Mouse (Mus musculus) adrenal gland, adult (tissue): ENCODE measurements around the gene Syde2.

ENCODE experiments used
- DNase-seq, 2 experiments: peaks; one replicate each; pipeline ENCODE4 v3.0.0; 2022 to 2023; ENCODE audit warnings: low spot score in 1 of 2; ENCODE audit not compliant: inconsistent age in 2 of 2

Syde2 gene

GRCm38 (mm10) chr3:146009859-146010645 is 22.4 kb downstream of the Syde2 start:
- DNase-seq, result peak; percentile 43 to 70

GRCm38 (mm10) chr3:146010751-146011150 is 23.1 kb downstream of the Syde2 start:
- DNase-seq, result no peak

- DNase-seq, result no peak
Measured at GRCm38 (mm10) chr3:146011544-146012218, 24.0 kb downstream of the Syde2 start.

- DNase-seq, result no peak
Measured at GRCm38 (mm10) chr3:146013490-146013889, 25.8 kb downstream of the Syde2 start.

- DNase-seq, result no peak
Measured at GRCm38 (mm10) chr3:146014321-146014720, 26.7 kb downstream of the Syde2 start.

DNA sequence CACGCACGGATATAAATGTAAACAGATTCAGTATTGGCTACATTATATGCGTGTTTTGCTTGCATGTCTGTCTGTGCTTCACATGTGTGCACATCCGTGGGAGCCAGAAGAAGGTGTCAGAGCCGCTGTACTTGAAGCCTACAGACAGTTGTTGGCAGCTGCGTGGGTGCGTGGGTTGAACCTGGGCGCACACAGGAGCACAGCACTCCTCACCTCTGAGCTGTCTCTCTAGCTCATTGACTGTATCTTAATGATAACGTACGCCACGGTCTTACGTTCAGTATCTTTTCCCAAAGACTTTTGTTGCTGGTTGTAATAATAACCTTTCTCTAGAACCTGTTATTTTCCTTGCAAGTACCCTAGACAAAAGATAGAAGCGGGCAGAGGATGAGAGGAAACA is 29.3 kb downstream of the Syde2 start:
- no peak for DNase-seq

DNA sequence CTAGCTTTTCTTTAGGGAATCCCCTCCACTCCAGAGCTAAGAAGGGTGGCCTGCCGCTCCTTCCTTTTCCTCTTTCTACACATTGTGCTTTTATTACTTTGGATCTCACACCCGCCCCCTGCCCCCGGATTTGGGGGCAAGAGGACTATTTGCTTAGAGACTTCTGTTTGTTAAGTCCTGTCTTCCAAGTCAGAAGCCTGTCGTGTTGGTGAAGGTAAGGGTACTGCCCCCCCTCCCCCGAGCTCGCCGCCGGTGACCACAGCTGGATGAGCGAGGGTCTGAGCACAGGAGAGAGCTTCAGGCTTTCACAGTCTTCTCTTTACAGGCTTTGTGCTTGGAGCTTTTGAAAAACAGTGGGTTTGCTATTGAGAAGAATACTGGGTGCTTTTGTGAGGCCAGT is 29.9 kb downstream of the Syde2 start:
- no peak for DNase-seq

- DNase-seq, result no peak
Measured at GRCm38 (mm10) chr3:146022232-146022631, 34.6 kb downstream of the Syde2 start.

GRCm38 (mm10) chr3:146024746-146025145 is 37.1 kb downstream of the Syde2 start:
- no peak for DNase-seq

- no peak for DNase-seq
Measured at GRCm38 (mm10) chr3:146025499-146025898, 37.8 kb downstream of the Syde2 start.

- no peak for DNase-seq
Measured at GRCm38 (mm10) chr3:146027116-146027515, 39.4 kb downstream of the Syde2 start.

GRCm38 (mm10) chr3:146028406-146028805 is 40.7 kb downstream of the Syde2 start:
- DNase-seq, result no peak

DNA sequence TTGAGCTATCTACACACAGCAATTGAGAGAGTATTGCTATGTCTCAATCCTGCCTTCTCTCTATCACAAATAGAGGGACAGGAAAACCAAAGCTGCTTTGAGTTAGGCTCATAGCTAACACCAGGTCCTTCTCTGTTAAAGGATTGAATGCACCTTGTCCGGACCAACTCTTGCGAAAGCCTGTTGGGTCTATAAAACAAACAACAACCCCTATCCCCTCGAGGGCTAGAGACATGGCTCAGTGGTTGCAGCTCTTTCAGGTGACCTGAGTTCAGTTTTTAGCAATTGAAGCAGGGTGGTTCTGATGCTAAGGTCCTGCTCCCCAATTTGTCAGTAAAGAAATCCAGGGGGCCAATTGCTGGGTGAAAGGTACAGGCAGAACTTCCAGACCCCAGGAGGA is 41.6 kb downstream of the Syde2 start:
- DNase-seq, result no peak

GRCm38 (mm10) chr3:146030255-146030836 is 42.7 kb downstream of the Syde2 start:
- DNase-seq, result no peak

DNA sequence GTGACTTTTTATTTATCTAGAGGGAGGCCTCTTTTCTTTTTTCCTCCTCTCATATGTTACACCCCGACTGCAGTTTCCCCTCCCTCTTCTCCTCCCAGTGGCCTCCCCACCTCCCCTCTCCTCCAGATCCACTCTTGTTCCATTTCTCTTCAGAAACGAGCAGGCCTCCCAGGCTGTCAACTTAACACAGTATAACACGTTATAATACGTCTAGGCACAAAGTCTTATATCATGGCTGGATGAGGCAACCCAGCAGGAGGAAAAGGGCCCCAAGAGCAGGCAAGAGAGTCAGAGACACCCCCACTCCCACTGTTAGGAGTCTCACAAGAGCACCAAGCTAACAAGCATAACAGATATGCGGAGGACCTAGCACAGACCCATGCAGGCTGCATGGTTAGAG is 45.3 kb downstream of the Syde2 start:
- DNase-seq, result no peak

DNA sequence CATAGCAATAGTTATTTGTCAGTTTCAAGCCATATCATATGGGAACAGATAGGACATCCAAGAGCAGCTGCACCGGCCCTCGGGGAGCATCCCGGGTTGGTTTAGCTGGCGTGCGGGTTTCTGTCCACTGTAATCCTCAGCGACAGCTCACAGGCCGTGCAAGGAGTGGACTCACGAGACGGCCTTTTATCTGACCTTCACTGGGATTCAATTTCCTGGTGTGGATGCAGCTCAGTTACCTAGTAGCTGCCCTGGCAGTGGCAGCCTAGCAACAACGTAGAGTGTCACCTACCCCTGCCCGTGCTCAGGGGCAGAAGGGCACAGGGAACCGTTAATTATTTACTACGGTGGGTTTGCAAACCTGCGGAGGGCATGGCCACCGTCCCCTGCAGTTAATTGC is 50.2 kb downstream of the Syde2 start:
- DNase-seq, result peak in 1 of 2 experiments; percentile 33

DNA sequence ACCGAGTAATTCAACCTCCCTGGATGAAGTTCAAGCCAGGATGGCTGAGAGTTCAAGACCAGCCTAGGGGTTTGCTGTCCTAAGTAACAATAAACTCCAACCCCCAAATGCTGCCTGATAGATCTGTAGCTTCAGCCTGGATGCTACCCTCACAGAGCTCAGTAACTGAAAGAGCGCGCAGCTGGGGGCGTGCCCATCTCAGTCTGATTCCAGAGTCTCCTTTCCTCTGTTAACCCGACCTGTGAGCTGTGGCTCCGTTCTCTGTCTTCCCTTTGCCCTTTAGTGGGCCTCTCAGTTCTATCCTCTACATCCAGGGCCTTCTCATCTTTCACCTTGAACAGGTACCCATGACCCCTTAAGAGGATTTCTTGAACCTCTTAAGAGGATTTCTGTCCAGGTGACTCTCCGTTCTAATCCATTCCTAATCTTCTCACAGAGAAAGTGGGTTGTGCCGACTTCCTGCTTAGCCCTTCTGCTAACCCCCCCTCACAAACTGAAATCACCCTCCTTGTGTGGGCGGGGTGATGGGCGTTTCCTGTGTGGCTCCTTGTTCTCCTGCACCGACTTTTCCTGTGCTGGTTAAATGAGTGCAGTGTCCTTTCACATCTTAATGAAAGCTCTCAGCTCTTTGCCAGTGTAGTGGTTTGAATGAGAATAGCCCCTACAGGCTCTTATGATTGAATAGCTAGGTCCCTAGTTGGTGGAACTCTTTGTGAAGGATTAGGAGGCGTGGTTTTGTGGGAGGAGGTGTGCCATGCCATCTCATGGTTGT is 51.6 kb downstream of the Syde2 start:
- no peak for DNase-seq

- DNase-seq, result no peak
Measured at GRCm38 (mm10) chr3:146041382-146041781, 53.7 kb downstream of the Syde2 start.

- DNase-seq, result no peak
Measured at GRCm38 (mm10) chr3:146044977-146045376, 57.3 kb downstream of the Syde2 start.

- DNase-seq, result no peak
Measured at GRCm38 (mm10) chr3:146046076-146046475, 58.4 kb downstream of the Syde2 start.

- peak in 1 of 2 experiments; percentile 40 for DNase-seq
Measured at GRCm38 (mm10) chr3:146047704-146048207, 60.1 kb downstream of the Syde2 start.
